Mouse (Mus musculus): Measurements from ENCODE around the gene Plekhg4.

The Plekhg4 gene

DNA sequence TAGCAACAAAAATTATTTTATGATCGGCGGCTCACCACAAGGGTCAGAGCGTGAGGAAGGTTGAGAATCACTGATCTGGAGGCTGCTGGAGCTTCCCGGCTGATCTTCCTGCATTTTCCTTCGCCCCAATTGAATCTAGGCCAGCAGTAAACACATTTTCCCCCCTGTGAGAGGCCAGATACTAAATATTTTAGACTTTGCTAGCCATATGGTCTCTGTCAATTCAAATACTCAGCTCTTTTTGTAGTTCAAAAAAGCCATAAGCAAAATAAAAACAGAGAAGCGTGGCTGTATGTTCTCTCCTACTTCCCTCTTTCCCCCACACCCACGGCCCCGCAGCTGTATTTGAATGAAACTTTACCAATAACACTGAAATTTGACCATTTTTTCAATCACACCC is 30.4 kb downstream of the Plekhg4 start:
- no peak for DNase-seq (ENCODE audit: low read depth)

- DNase-seq (ENCODE audit: low read depth): no peak
Observed at GRCm38 (mm10) chr8:105404496-105404895, 31.4 kb downstream of the Plekhg4 start.

- DNase-seq (ENCODE audit: low read depth): no peak
Observed at GRCm38 (mm10) chr8:105406416-105406815, 33.3 kb downstream of the Plekhg4 start.

GRCm38 (mm10) chr8:105408331-105408730 is 35.3 kb downstream of the Plekhg4 start:
- DNase-seq (ENCODE audit: low read depth): no peak

- DNase-seq (ENCODE audit: low read depth): no peak
Observed at GRCm38 (mm10) chr8:105409947-105410346, 36.9 kb downstream of the Plekhg4 start.

DNA sequence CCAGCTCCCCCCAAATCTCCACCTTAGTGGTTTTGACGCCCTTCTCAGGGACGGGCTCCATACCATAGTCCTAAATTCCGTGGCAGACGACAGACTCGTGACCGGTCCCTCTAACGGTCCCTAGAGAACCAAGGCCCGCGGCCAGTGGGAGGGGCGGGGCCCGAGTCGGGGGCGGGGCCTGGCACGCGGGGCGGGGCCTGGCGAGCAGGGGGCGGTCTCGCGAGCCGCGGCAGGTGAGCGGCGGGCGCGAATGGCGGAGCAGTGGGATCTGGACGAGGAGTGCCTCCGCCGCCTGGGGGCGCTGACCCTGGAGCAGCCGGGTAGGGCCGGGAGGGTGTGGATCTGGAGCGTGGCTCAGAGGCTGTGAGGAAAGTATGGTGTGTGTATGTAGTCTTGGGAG is 40.3 kb downstream of the Plekhg4 start, which contains the start of the genes Kctd19 and Lrrc36:
TSS of gene Kctd19 (minus strand) at position 112 of the 400 bp plus-strand sequence.
TSS of gene Lrrc36 (plus strand) at position 181 of the 400 bp plus-strand sequence.
- DNase-seq (ENCODE audit: low read depth): peak; percentile 34

- no peak for DNase-seq (ENCODE audit: low read depth)
Observed at GRCm38 (mm10) chr8:105418992-105419391, 45.9 kb downstream of the Plekhg4 start.

DNA sequence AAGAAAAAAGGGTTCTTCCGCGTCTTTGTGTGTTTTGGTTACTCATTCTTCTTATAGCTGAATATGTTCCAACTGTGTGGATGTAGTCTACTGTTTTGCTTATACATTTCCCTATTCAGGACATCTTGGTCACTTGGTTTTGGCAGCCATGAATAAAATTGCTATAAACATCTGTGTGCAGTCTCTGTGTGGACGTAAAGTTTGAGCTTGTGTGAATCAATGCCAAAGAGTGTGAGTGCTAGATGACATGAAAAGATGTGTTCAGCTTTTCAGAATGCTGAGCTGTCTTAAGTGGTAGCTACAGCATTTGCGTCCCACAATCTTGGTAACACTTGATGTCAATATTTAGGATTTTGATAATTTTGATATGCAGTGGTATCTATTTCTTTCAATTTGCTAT is 46.7 kb downstream of the Plekhg4 start:
- no peak for DNase-seq (ENCODE audit: low read depth)

GRCm38 (mm10) chr8:105422006-105422405 is 48.9 kb downstream of the Plekhg4 start:
- no peak for DNase-seq (ENCODE audit: low read depth)

GRCm38 (mm10) chr8:105426878-105427277 is 53.8 kb downstream of the Plekhg4 start:
- no peak for DNase-seq (ENCODE audit: low read depth)

- no peak for DNase-seq (ENCODE audit: low read depth)
Observed at GRCm38 (mm10) chr8:105431743-105432515, 58.9 kb downstream of the Plekhg4 start.
